In genomic region chr5:121690482-121691211, GRCm38 (mm10) we compare ENCODE assay signal across 8 mouse cellular contexts. TPM values are rescaled to one million over a fixed set of nuclear protein-coding genes. Genes with fewer than 3 reads are reported as not detected.
DNase-seq lines count a peak whose midpoint lies in the region; ATAC-seq and TF ChIP-seq lines count a peak whose summit lies in the region.

No protein-coding gene starts in this region.

- H3K27ac ChIP-seq in thymus, adult 2 months (ENCODE audit: control insufficient read depth, insufficient read depth, low read length), result no peak overlapping the region

- 88% methylated on average over 7 of the region's 7 CpGs for WGBS in thymus, adult 2 months

- H3K27me3 ChIP-seq in thymus, adult 2 months (ENCODE audit: control insufficient read depth, insufficient read depth, low read length), result no peaks in the 10 kb centered on the region

- ATAC-seq in megakaryocyte, adult 5-6 weeks (ENCODE audit: poor library complexity, severe bottlenecking), result peak; percentile 30; the same call in 1 of the 2 replicates

- peak; percentile 58 for DNase-seq in adrenal gland, postnatal 10 days
- DNase-seq in adrenal gland, postnatal 25 days, result no peak
- DNase-seq in ovary, postnatal 14 days (ENCODE audit: low spot score), result peak; percentile 43
- DNase-seq in ovary, adult 18-20 months (ENCODE audit: low spot score), result no peak
- peak; percentile 81 to 86 for DNase-seq in kidney, adult 8-10 months
- no peak for DNase-seq in thymus, adult 2 months
- no peak for DNase-seq in right cerebral cortex, adult 18-20 months

- no peak for TF ChIP-seq CTCF in thymus, adult 2 months (IDR thresholded peaks at IDR 0.05; ENCODE audit: borderline replicate concordance, control insufficient read depth, extremely low read depth, insufficient read depth, low read length, poor library complexity)

- H3K36me3 ChIP-seq in thymus, adult 2 months (ENCODE audit: control insufficient read depth, insufficient read depth, low read length), result peaks cover 13% of the 10 kb centered on the region

- H3K4me1 ChIP-seq in thymus, adult 2 months (replicated peaks; ENCODE audit: control insufficient read depth, insufficient read depth, low read length), result no peaks in the 10 kb centered on the region

- no peak for TF ChIP-seq POLR2A in thymus, adult 2 months (IDR thresholded peaks at IDR 0.05; ENCODE audit: control insufficient read depth, extremely low read depth, insufficient read depth, low read length, poor library complexity)

- no peak overlapping the region for H3K4me3 ChIP-seq in thymus, adult 2 months (ENCODE audit: control insufficient read depth, insufficient read depth, low read length)

RNA-seq across cellular contexts. Expression of gene Atxn2, which starts 20.5 kb away (rescaled TPM):
- total RNA-seq in adrenal gland, postnatal 10 days (2021), result 100 to 1,000 TPM; 156 to 219 TPM
- 172 and 216 TPM in 2 replicates for total RNA-seq in adrenal gland, postnatal 25 days (2021)
- 46.3 and 50.9 TPM in 2 replicates for total RNA-seq in megakaryocyte, adult 5-6 weeks (2015)
- 33.2 and 46.3 TPM in 2 replicates for total RNA-seq in megakaryocyte, adult 5-6 weeks (2017)
- polyA plus RNA-seq in thymus, adult 2 months (2012; rRNA removed), result 205 and 216 TPM in 2 replicates

RNA-seq across cellular contexts. Expression of gene Brap, which starts 30.3 kb away (rescaled TPM):
- total RNA-seq in adrenal gland, postnatal 10 days (2021), result 10 to 100 TPM; 57.2 to 62.6 TPM
- total RNA-seq in adrenal gland, postnatal 25 days (2021), result 55.1 and 64.3 TPM in 2 replicates
- 22.7 and 25.6 TPM in 2 replicates for total RNA-seq in megakaryocyte, adult 5-6 weeks (2015)
- total RNA-seq in megakaryocyte, adult 5-6 weeks (2017), result 53.5 and 71.5 TPM in 2 replicates
- polyA plus RNA-seq in thymus, adult 2 months (2012; rRNA removed), result 38.7 and 46.9 TPM in 2 replicates

RNA-seq across cellular contexts. Expression of gene Acad10, which starts 30.3 kb away (rescaled TPM):
- 10 to 100 TPM; 38.6 to 43.6 TPM for total RNA-seq in adrenal gland, postnatal 10 days (2021)
- 21.8 and 26.2 TPM in 2 replicates for total RNA-seq in adrenal gland, postnatal 25 days (2021)
- total RNA-seq in megakaryocyte, adult 5-6 weeks (2015), result 0.46 and 0.60 TPM in 2 replicates
- 0.69 and 1.4 TPM in 2 replicates for total RNA-seq in megakaryocyte, adult 5-6 weeks (2017)
- polyA plus RNA-seq in thymus, adult 2 months (2012; rRNA removed), result 7.2 and 8.2 TPM in 2 replicates

Comparison
In these comparisons a context has a peak if more than half of its experiments do, and no peak if none do; other contexts are left out.
1. DNase-seq: peak in adrenal gland, postnatal 10 days (single experiment), ovary, postnatal 14 days (single experiment) and kidney, adult 8-10 months (2 of 2); none in adrenal gland, postnatal 25 days (single experiment), ovary, adult 18-20 months (single experiment), thymus, adult 2 months (single experiment) and right cerebral cortex, adult 18-20 months (single experiment).